Mouse (Mus musculus): ENCODE measurements at regions not wholly inside any gene's neighbourhood (a gene's known extent, or its start where the extent isn't known, plus 50 kb on each side); places are given as distances from the start of the nearest gene placed in this dataset.
A peak's percentile ranks its signal among the peaks of the same experiment; 100 is the strongest.

- no peaks in the 10 kb centered on the region for H3K9me3 ChIP-seq (ENCODE audit: control insufficient read depth)
- no peaks in the 10 kb centered on the region for H3K4me1 ChIP-seq (replicated peaks; ENCODE audit: control insufficient read depth, insufficient read depth, low read length)
- no peaks in the 10 kb centered on the region for H3K36me3 ChIP-seq (ENCODE audit: control insufficient read depth, insufficient read depth)
- no peak overlapping the region for H3K4me3 ChIP-seq (ENCODE audit: low read depth, low read length)
- no peak for ATAC-seq
- H3K27me3 ChIP-seq (replicated peaks; ENCODE audit: control insufficient read depth, insufficient read depth, low read length) = no peaks in the 10 kb centered on the region
- no peak overlapping the region for H3K27ac ChIP-seq (ENCODE audit: low read depth, low read length)
- H3K9ac ChIP-seq (ENCODE audit: low read depth, low read length) = no peak overlapping the region
- no peak overlapping the region for H3K4me2 ChIP-seq (replicated peaks; ENCODE audit: low read depth)
- 77% methylated on average over 9 of the region's 9 CpGs for WGBS
- TF ChIP-seq CTCF (IDR thresholded peaks at IDR 0.05; ENCODE audit: low read depth) = no peak
Measured at GRCm38 (mm10) chr2:75112751-75113150, 287.1 kb downstream of the Mtx2 start.

GRCm38 (mm10) chr2:75114375-75114774 is 288.8 kb downstream of the Mtx2 start:
- H3K27ac ChIP-seq (ENCODE audit: low read depth, low read length) = no peak overlapping the region
- ATAC-seq = no peak
- no peak overlapping the region for H3K9ac ChIP-seq (ENCODE audit: low read depth, low read length)
- 47% methylated on average over 6 of the region's 6 CpGs for WGBS
- no peak for TF ChIP-seq CTCF (IDR thresholded peaks at IDR 0.05; ENCODE audit: low read depth)
- no peaks in the 10 kb centered on the region for H3K36me3 ChIP-seq (ENCODE audit: control insufficient read depth, insufficient read depth)
- H3K9me3 ChIP-seq (ENCODE audit: control insufficient read depth) = no peaks in the 10 kb centered on the region
- no peak overlapping the region for H3K4me2 ChIP-seq (replicated peaks; ENCODE audit: low read depth)
- H3K4me3 ChIP-seq (ENCODE audit: low read depth, low read length) = no peak overlapping the region
- H3K27me3 ChIP-seq (replicated peaks; ENCODE audit: control insufficient read depth, insufficient read depth, low read length) = no peaks in the 10 kb centered on the region
- H3K4me1 ChIP-seq (replicated peaks; ENCODE audit: control insufficient read depth, insufficient read depth, low read length) = no peaks in the 10 kb centered on the region

- Histone ChIP-seq H3K36me3 (ENCODE audit: control insufficient read depth, insufficient read depth) (no peaks in the 10 kb centered on the region), H3K9me3 (ENCODE audit: control insufficient read depth) (no peaks in the 10 kb centered on the region), H3K9ac (ENCODE audit: low read depth, low read length) (no peak overlapping the region), H3K4me3 (ENCODE audit: low read depth, low read length) (no peak overlapping the region), H3K27ac (ENCODE audit: low read depth, low read length) (no peak overlapping the region), H3K4me2 (replicated peaks; ENCODE audit: low read depth) (no peak overlapping the region), H3K27me3 (replicated peaks; ENCODE audit: control insufficient read depth, insufficient read depth, low read length) (no peaks in the 10 kb centered on the region), H3K4me1 (replicated peaks; ENCODE audit: control insufficient read depth, insufficient read depth, low read length) (no peaks in the 10 kb centered on the region)
- WGBS = 61% methylated on average over 8 of the region's 8 CpGs
- ATAC-seq = no peak
- TF ChIP-seq CTCF (IDR thresholded peaks at IDR 0.05; ENCODE audit: low read depth) = no peak
Measured at GRCm38 (mm10) chr2:75118348-75118926, 292.8 kb downstream of the Mtx2 start.

GRCm38 (mm10) chr2:75119599-75119998 is 294.0 kb downstream of the Mtx2 start:
- H3K9me3 ChIP-seq (ENCODE audit: control insufficient read depth) = no peaks in the 10 kb centered on the region
- no peak for ATAC-seq
- H3K36me3 ChIP-seq (ENCODE audit: control insufficient read depth, insufficient read depth) = no peaks in the 10 kb centered on the region
- H3K4me1 ChIP-seq (replicated peaks; ENCODE audit: control insufficient read depth, insufficient read depth, low read length) = no peaks in the 10 kb centered on the region
- TF ChIP-seq CTCF (IDR thresholded peaks at IDR 0.05; ENCODE audit: low read depth) = no peak
- no peak overlapping the region for H3K4me3 ChIP-seq (ENCODE audit: low read depth, low read length)
- no peaks in the 10 kb centered on the region for H3K27me3 ChIP-seq (replicated peaks; ENCODE audit: control insufficient read depth, insufficient read depth, low read length)
- H3K27ac ChIP-seq (ENCODE audit: low read depth, low read length) = no peak overlapping the region
- 91% methylated on average over 9 of the region's 9 CpGs for WGBS
- no peak overlapping the region for H3K4me2 ChIP-seq (replicated peaks; ENCODE audit: low read depth)
- no peak overlapping the region for H3K9ac ChIP-seq (ENCODE audit: low read depth, low read length)

GRCm38 (mm10) chr2:75133298-75134080 is 307.9 kb downstream of the Mtx2 start:
- no peak overlapping the region for H3K4me2 ChIP-seq (replicated peaks; ENCODE audit: low read depth)
- WGBS = 81% methylated on average over 10 of the region's 10 CpGs
- H3K4me1 ChIP-seq (replicated peaks; ENCODE audit: control insufficient read depth, insufficient read depth, low read length) = no peaks in the 10 kb centered on the region
- peaks cover 39% of the 10 kb centered on the region for H3K27me3 ChIP-seq (replicated peaks; ENCODE audit: control insufficient read depth, insufficient read depth, low read length)
- H3K9ac ChIP-seq (ENCODE audit: low read depth, low read length) = no peak overlapping the region
- no peak overlapping the region for H3K4me3 ChIP-seq (ENCODE audit: low read depth, low read length)
- ATAC-seq = no peak
- H3K36me3 ChIP-seq (ENCODE audit: control insufficient read depth, insufficient read depth) = no peaks in the 10 kb centered on the region
- TF ChIP-seq CTCF (IDR thresholded peaks at IDR 0.05; ENCODE audit: low read depth) = no peak
- H3K9me3 ChIP-seq (ENCODE audit: control insufficient read depth) = no peaks in the 10 kb centered on the region
- H3K27ac ChIP-seq (ENCODE audit: low read depth, low read length) = no peak overlapping the region

- H3K36me3 ChIP-seq (ENCODE audit: control insufficient read depth, insufficient read depth) = no peaks in the 10 kb centered on the region
- no peaks in the 10 kb centered on the region for H3K9me3 ChIP-seq (ENCODE audit: control insufficient read depth)
- peaks cover 59% of the 10 kb centered on the region for H3K27me3 ChIP-seq (replicated peaks; ENCODE audit: control insufficient read depth, insufficient read depth, low read length)
- no peaks in the 10 kb centered on the region for H3K4me1 ChIP-seq (replicated peaks; ENCODE audit: control insufficient read depth, insufficient read depth, low read length)
- no peak overlapping the region for H3K4me2 ChIP-seq (replicated peaks; ENCODE audit: low read depth)
- no peak for TF ChIP-seq CTCF (IDR thresholded peaks at IDR 0.05; ENCODE audit: low read depth)
- H3K9ac ChIP-seq (ENCODE audit: low read depth, low read length) = no peak overlapping the region
- no peak overlapping the region for H3K27ac ChIP-seq (ENCODE audit: low read depth, low read length)
- ATAC-seq = no peak
- 26% methylated on average over 8 of the region's 8 CpGs for WGBS
- 0 out of 2 replicates have a peak overlapping the region, but pooled peaks have one; percentile 37 for H3K4me3 ChIP-seq (ENCODE audit: low read depth, low read length)
Measured at GRCm38 (mm10) chr2:75136618-75137017, 311.0 kb downstream of the Mtx2 start.

Data from intestine, postnatal 0 days (tissue).